Mouse (Mus musculus) stomach, embryonic 16.5 days (tissue): Measurements from ENCODE around the gene Ccdc188. TPM values are rescaled to one million over a fixed set of nuclear protein-coding genes. Genes with fewer than 3 reads are reported as not detected.

Experiments used
- ATAC-seq: fragments of 200-750 bp; cut with Nextera tagmentation; 2 replicates; pipeline ENCODE4 v1.8.0; 2017; ENCODE audit warnings: moderate number of reproducible peaks, moderate TSS enrichment; ENCODE audit not compliant: insufficient read depth, low FRiP score
- H3K27ac ChIP-seq: fragments of 300-500 bp; sonication (generic); 2 replicates; pipeline ENCODE4 v1.5.1; 2014; ENCODE audit warnings: low read length
- H3K27me3 ChIP-seq: fragments of 300-500 bp; sonication (generic); 2 replicates; pipeline ENCODE4 v1.6.1; 2014; ENCODE audit warnings: low read length, control low read depth, mixed read lengths; ENCODE audit not compliant: control insufficient read depth, insufficient read depth
- H3K36me3 ChIP-seq: fragments of 300-500 bp; sonication (generic); 2 replicates; pipeline ENCODE4 v1.6.1; 2014; ENCODE audit warnings: low read length; ENCODE audit not compliant: control insufficient read depth, insufficient read depth
- H3K4me1 ChIP-seq: fragments of 300-500 bp; sonication (generic); 2 replicates; pipeline ENCODE4 v1.6.1; 2014; ENCODE audit warnings: low read length, control low read depth, mixed read lengths; ENCODE audit not compliant: control insufficient read depth, insufficient read depth
- H3K4me2 ChIP-seq: fragments of 300-500 bp; sonication (generic); 2 replicates; pipeline ENCODE4 v1.6.1; 2014; ENCODE audit warnings: low read depth, low read length, mixed read lengths
- H3K4me3 ChIP-seq: fragments of 300-500 bp; sonication (generic); replicated peaks from 2 replicates; pipeline ENCODE4 v1.5.1; 2014; ENCODE audit warnings: mild to moderate bottlenecking, low read length
- H3K9ac ChIP-seq: fragments of 300-500 bp; sonication (generic); 2 replicates; pipeline ENCODE4 v1.6.1; 2014; ENCODE audit warnings: low read length
- H3K9me3 ChIP-seq: fragments of 300-500 bp; sonication (generic); replicated peaks from 2 replicates; pipeline ENCODE4 v1.6.1; 2016; ENCODE audit warnings: low read length, control low read depth; ENCODE audit not compliant: control insufficient read depth
- whole genome bisulfite sequencing: fragments of 180-500 bp; shearing (Covaris S2); extraction: QIAGEN DNeasy Blood & Tissue Kit; methylation state at CpG from one replicate; pipeline ENCODE4 v1.1.7; 2014; 5-methylcytosine and 5-hydroxymethylcytosine counted together
- polyA plus RNA-seq: library from polyadenylated mRNA; unstranded; fragments of >200 nt; fragmentation: Nextera tagmentation; extraction: Ambion mirVana; gene quantifications from 2 replicates; pipeline ENCODE4 v1.2.1, GENCODE M21; 2015

Ccdc188 gene
- polyA plus RNA-seq, 1 experiment from 2014 or later = not detected

GRCm38 (mm10) chr16:18228856-18229255 lies 11.2 kb downstream of the Ccdc188 start:
- Histone ChIP-seq H3K27ac (no peak overlapping the region), H3K27me3 (no peaks in the 10 kb centered on the region), H3K9ac (no peak overlapping the region), H3K36me3 (peaks cover 13% of the 10 kb centered on the region; the same call in 1 of the 2 replicates), H3K9me3 (no peaks in the 10 kb centered on the region), H3K4me2 (no peak overlapping the region), H3K4me3 (no peak overlapping the region), H3K4me1 (peaks cover 20% of the 10 kb centered on the region)
- 93% methylated on average over 4 of the region's 4 CpGs for WGBS
- no peak for ATAC-seq

GRCm38 (mm10) chr16:18229622-18230021 lies 11.9 kb downstream of the Ccdc188 start:
- Histone ChIP-seq H3K27ac (no peak overlapping the region; the same call in 1 of the 2 replicates), H3K4me1 (peaks cover 25% of the 10 kb centered on the region), H3K27me3 (no peaks in the 10 kb centered on the region), H3K9me3 (no peaks in the 10 kb centered on the region), H3K4me2 (peak overlapping the region; percentile 3; the same call in 1 of the 2 replicates), H3K36me3 (peaks cover 8% of the 10 kb centered on the region; the same call in 1 of the 2 replicates), H3K9ac (no peak overlapping the region), H3K4me3 (no peak overlapping the region)
- 57% methylated on average over 11 of the region's 11 CpGs for WGBS
- ATAC-seq = no peak; the same call in 1 of the 2 replicates

- H3K27ac ChIP-seq = no peak overlapping the region
- H3K27me3 ChIP-seq = no peaks in the 10 kb centered on the region
- WGBS = 85% methylated on average over 6 of the region's 6 CpGs
- no peaks in the 10 kb centered on the region for H3K9me3 ChIP-seq
- H3K36me3 ChIP-seq = 0 out of 2 replicates have a peak, but pooled peaks cover 5% of the 10 kb centered on the region
- H3K4me1 ChIP-seq = peaks cover 25% of the 10 kb centered on the region
- ATAC-seq = no peak
- H3K4me2 ChIP-seq = no peak overlapping the region
- H3K4me3 ChIP-seq = no peak overlapping the region
- H3K9ac ChIP-seq = no peak overlapping the region
Measured at GRCm38 (mm10) chr16:18230617-18231016, 12.9 kb downstream of the Ccdc188 start.

- Histone ChIP-seq H3K4me2 (no peak overlapping the region), H3K27ac (no peak overlapping the region), H3K27me3 (no peaks in the 10 kb centered on the region), H3K4me3 (no peak overlapping the region), H3K9ac (no peak overlapping the region), H3K36me3 (0 out of 2 replicates have a peak, but pooled peaks cover 5% of the 10 kb centered on the region), H3K4me1 (peaks cover 28% of the 10 kb centered on the region), H3K9me3 (no peaks in the 10 kb centered on the region)
- no peak for ATAC-seq
- 82% methylated on average over 3 of the region's 3 CpGs for WGBS
Measured at GRCm38 (mm10) chr16:18231047-18231446, 13.4 kb downstream of the Ccdc188 start.

- Histone ChIP-seq H3K4me2 (no peak overlapping the region), H3K9me3 (no peaks in the 10 kb centered on the region), H3K27ac (no peak overlapping the region), H3K36me3 (0 out of 2 replicates have a peak, but pooled peaks cover 3% of the 10 kb centered on the region), H3K9ac (no peak overlapping the region), H3K4me3 (no peak overlapping the region), H3K27me3 (no peaks in the 10 kb centered on the region), H3K4me1 (peaks cover 29% of the 10 kb centered on the region)
- WGBS = 70% methylated on average over 4 of the region's 4 CpGs
- ATAC-seq = no peak
Measured at GRCm38 (mm10) chr16:18231451-18231850, 13.8 kb downstream of the Ccdc188 start.

- peaks cover 29% of the 10 kb centered on the region for H3K4me1 ChIP-seq
- peak overlapping the region; percentile 77 for H3K4me2 ChIP-seq
- H3K4me3 ChIP-seq = no peak overlapping the region
- H3K9me3 ChIP-seq = no peaks in the 10 kb centered on the region
- no peak overlapping the region for H3K27ac ChIP-seq
- peak overlapping the region; percentile 92; the same call in 1 of the 2 replicates for H3K9ac ChIP-seq
- no peaks in the 10 kb centered on the region for H3K27me3 ChIP-seq
- 28% methylated on average over 1 of the region's 1 CpGs for WGBS
- H3K36me3 ChIP-seq = no peaks in the 10 kb centered on the region
- ATAC-seq = no peak
Measured at GRCm38 (mm10) chr16:18233451-18233850, 15.8 kb downstream of the Ccdc188 start.

- 0 out of 2 replicates have a peak, but pooled peaks cover 5% of the 10 kb centered on the region for H3K36me3 ChIP-seq
- H3K27me3 ChIP-seq = no peaks in the 10 kb centered on the region
- H3K4me3 ChIP-seq = peak overlapping the region; percentile 88
- peak overlapping the region; percentile 92 for H3K9ac ChIP-seq
- 0 out of 2 replicates have a peak, but pooled peaks have one; percentile 11 for ATAC-seq
- no peaks in the 10 kb centered on the region for H3K9me3 ChIP-seq
- 13% methylated on average over 13 of the region's 13 CpGs for WGBS
- H3K27ac ChIP-seq = peak overlapping the region; percentile 86
- H3K4me2 ChIP-seq = peak overlapping the region; percentile 77
- peaks cover 28% of the 10 kb centered on the region for H3K4me1 ChIP-seq
Measured at GRCm38 (mm10) chr16:18233919-18234670, 16.4 kb downstream of the Ccdc188 start.

GRCm38 (mm10) chr16:18234671-18235388 lies 17.2 kb downstream of the Ccdc188 start, which contains the start of gene Zdhhc8:
Zdhhc8 (minus strand) TSS chr16:18235136.
- peaks cover 10% of the 10 kb centered on the region; the same call in 1 of the 2 replicates for H3K36me3 ChIP-seq
- peaks cover 22% of the 10 kb centered on the region for H3K4me1 ChIP-seq
- ATAC-seq = peak; percentile 85; the same call in 1 of the 2 replicates
- peak within 1 kb of the TSS; percentile 86 for H3K27ac ChIP-seq
- peak within 1 kb of the TSS; percentile 92 for H3K9ac ChIP-seq
- H3K4me2 ChIP-seq = peak within 1 kb of the TSS; percentile 77
- no peaks in the 10 kb centered on the region for H3K9me3 ChIP-seq
- WGBS = under 1% methylated on average over 73 of the region's 79 CpGs
- H3K4me3 ChIP-seq = peak within 1 kb of the TSS; percentile 88
- H3K27me3 ChIP-seq = no peaks in the 10 kb centered on the region
